Mouse (Mus musculus): Measurements from ENCODE around the gene Casz1. TPM values are rescaled to one million over a fixed set of nuclear protein-coding genes. Genes with fewer than 3 reads are reported as not detected.

Gene Casz1
- polyA plus RNA-seq, 1 experiment from 2014 or later, result 1.1 TPM

DNA sequence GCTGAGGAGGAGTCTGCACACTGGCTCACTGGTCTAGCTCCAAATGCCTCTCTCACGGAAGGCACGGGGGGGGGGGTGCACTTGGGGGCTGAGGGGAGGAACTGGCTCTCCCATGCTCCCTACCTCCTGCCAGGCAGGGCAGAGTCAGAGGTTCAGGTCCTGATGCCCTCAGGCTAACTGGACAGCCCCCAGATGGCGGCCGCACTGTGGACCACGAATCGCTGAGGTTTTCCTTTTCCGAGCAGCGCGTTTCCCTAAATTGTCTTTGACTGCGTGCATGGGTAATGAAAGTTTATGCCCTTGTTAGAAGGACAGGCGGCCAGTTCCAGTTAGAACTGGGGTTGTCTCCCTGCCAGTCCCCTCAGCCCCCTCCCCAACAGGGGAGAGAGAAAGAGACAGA is 116.4 kb downstream of the Casz1 start:
- Histone ChIP-seq H3K36me3 (no peaks in the 10 kb centered on the region), H3K4me1 (peaks cover 27% of the 10 kb centered on the region), H3K4me3 (no peak overlapping the region), H3K27me3 (peaks cover 9% of the 10 kb centered on the region), H3K9me3 (no peaks in the 10 kb centered on the region), H3K27ac (replicated peaks) (no peak overlapping the region), H3K4me2 (replicated peaks) (no peak overlapping the region), H3K9ac (replicated peaks) (no peak overlapping the region)
- ATAC-seq (replicated peaks), result no peak
- 60% methylated on average over 11 of the region's 11 CpGs for WGBS

DNA sequence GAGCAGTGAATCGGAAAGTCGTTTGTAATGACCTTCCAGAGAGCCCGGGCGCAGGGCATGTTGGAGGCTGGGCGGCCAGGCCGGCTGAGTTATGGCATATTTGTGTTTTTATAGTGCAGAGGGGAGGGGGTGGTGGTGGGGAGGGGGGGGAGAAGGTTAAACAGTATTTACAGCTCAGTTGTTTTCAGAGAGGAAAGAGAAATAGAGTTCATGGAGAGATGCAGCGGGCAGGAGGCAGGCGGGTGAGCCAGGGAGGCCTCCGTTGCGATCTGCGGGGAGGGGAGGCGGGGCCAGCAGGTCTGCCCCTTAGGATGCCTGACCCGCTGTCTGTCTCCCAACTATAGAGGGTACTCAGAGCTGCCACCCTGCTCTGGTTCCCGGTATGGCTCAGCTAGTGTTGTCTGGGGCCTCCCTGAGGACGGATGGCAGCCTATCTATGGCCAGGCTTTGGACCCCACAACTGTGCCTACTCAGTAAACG is 118.0 kb downstream of the Casz1 start:
- Histone ChIP-seq H3K36me3 (no peaks in the 10 kb centered on the region), H3K9me3 (no peaks in the 10 kb centered on the region), H3K4me3 (no peak overlapping the region), H3K9ac (replicated peaks) (no peak overlapping the region), H3K4me2 (replicated peaks) (peak overlapping the region; percentile 24), H3K4me1 (peaks cover 30% of the 10 kb centered on the region), H3K27ac (replicated peaks) (no peak overlapping the region), H3K27me3 (peaks cover 14% of the 10 kb centered on the region)
- 0 out of 2 replicates have a peak, but pooled peaks have one; percentile 36 for ATAC-seq (replicated peaks)
- WGBS, result 15% methylated on average over 16 of the region's 16 CpGs

DNA sequence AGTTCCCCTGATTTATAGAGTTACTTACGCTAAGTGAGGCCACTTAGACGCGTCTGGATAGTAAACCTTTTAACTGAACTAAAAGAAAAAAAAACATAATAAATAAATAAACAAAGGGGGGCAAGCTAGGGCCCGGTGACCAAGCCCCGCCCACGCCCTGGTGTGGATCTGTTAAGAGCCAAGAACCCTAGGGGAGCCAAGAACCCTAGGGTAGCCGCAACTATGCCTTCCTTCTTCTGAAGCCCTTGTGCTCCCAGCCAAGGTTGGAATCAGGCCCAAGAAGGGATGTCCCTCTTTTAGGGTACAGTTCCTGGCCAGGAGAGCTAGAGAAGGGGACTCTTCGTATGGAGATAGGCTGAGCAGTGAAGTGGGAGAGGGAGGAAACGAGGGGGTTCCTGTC is 119.2 kb downstream of the Casz1 start:
- H3K27me3 ChIP-seq, result peaks cover 14% of the 10 kb centered on the region
- WGBS, result 81% methylated on average over 9 of the region's 9 CpGs
- ATAC-seq (replicated peaks), result no peak

GRCm38 (mm10) chr4:148923976-148924375 is 119.7 kb downstream of the Casz1 start:
- 68% methylated on average over 8 of the region's 8 CpGs for WGBS
- Histone ChIP-seq H3K4me2 (replicated peaks) (no peak overlapping the region), H3K4me3 (no peak overlapping the region), H3K27ac (replicated peaks) (no peak overlapping the region), H3K4me1 (peaks cover 30% of the 10 kb centered on the region), H3K36me3 (no peaks in the 10 kb centered on the region), H3K27me3 (peaks cover 14% of the 10 kb centered on the region), H3K9me3 (no peaks in the 10 kb centered on the region), H3K9ac (replicated peaks) (no peak overlapping the region)
- no peak for ATAC-seq (replicated peaks)

More for the DNA sequence above, 119.2 kb downstream of the Casz1 start:
- H3K4me3 ChIP-seq, result no peak overlapping the region
- H3K27ac ChIP-seq (replicated peaks), result no peak overlapping the region
- no peaks in the 10 kb centered on the region for H3K36me3 ChIP-seq
- peaks cover 30% of the 10 kb centered on the region for H3K4me1 ChIP-seq
- H3K4me2 ChIP-seq (replicated peaks), result no peak overlapping the region
- no peak overlapping the region for H3K9ac ChIP-seq (replicated peaks)
- no peaks in the 10 kb centered on the region for H3K9me3 ChIP-seq

- no peak overlapping the region for H3K4me2 ChIP-seq (replicated peaks)
- no peaks in the 10 kb centered on the region for H3K36me3 ChIP-seq
- no peaks in the 10 kb centered on the region for H3K9me3 ChIP-seq
- no peak overlapping the region for H3K9ac ChIP-seq (replicated peaks)
- no peak overlapping the region for H3K4me3 ChIP-seq
- H3K4me1 ChIP-seq, result peaks cover 37% of the 10 kb centered on the region
- 38% methylated on average over 18 of the region's 18 CpGs for WGBS
- peaks cover 10% of the 10 kb centered on the region for H3K27me3 ChIP-seq
- H3K27ac ChIP-seq (replicated peaks), result no peak overlapping the region
- ATAC-seq (replicated peaks), result no peak
Measured at GRCm38 (mm10) chr4:148925589-148926359, 121.5 kb downstream of the Casz1 start.

GRCm38 (mm10) chr4:148926459-148926858 is 122.2 kb downstream of the Casz1 start:
- ATAC-seq (replicated peaks), result no peak
- 62% methylated on average over 8 of the region's 8 CpGs for WGBS
- Histone ChIP-seq H3K4me2 (replicated peaks) (no peak overlapping the region), H3K4me1 (peaks cover 32% of the 10 kb centered on the region), H3K27ac (replicated peaks) (no peak overlapping the region), H3K9ac (replicated peaks) (no peak overlapping the region), H3K9me3 (no peaks in the 10 kb centered on the region), H3K4me3 (no peak overlapping the region), H3K36me3 (no peaks in the 10 kb centered on the region), H3K27me3 (peaks cover 10% of the 10 kb centered on the region)

- H3K27ac ChIP-seq (replicated peaks), result no peak overlapping the region
- H3K27me3 ChIP-seq, result peaks cover 10% of the 10 kb centered on the region
- no peaks in the 10 kb centered on the region for H3K9me3 ChIP-seq
- no peaks in the 10 kb centered on the region for H3K36me3 ChIP-seq
- no peak overlapping the region for H3K4me3 ChIP-seq
- peaks cover 19% of the 10 kb centered on the region for H3K4me1 ChIP-seq
- WGBS, result 74% methylated on average over 9 of the region's 9 CpGs
- no peak for ATAC-seq (replicated peaks)
- no peak overlapping the region for H3K9ac ChIP-seq (replicated peaks)
- no peak overlapping the region for H3K4me2 ChIP-seq (replicated peaks)
Measured at GRCm38 (mm10) chr4:148928316-148928715, 124.1 kb downstream of the Casz1 start.

GRCm38 (mm10) chr4:148928876-148929275 is 124.6 kb downstream of the Casz1 start:
- Histone ChIP-seq H3K4me3 (no peak overlapping the region), H3K9ac (replicated peaks) (no peak overlapping the region), H3K27ac (replicated peaks) (no peak overlapping the region), H3K4me2 (replicated peaks) (no peak overlapping the region), H3K9me3 (no peaks in the 10 kb centered on the region), H3K36me3 (no peaks in the 10 kb centered on the region), H3K4me1 (peaks cover 19% of the 10 kb centered on the region), H3K27me3 (peaks cover 10% of the 10 kb centered on the region)
- ATAC-seq (replicated peaks), result no peak
- WGBS, result 89% methylated on average over 16 of the region's 16 CpGs

DNA sequence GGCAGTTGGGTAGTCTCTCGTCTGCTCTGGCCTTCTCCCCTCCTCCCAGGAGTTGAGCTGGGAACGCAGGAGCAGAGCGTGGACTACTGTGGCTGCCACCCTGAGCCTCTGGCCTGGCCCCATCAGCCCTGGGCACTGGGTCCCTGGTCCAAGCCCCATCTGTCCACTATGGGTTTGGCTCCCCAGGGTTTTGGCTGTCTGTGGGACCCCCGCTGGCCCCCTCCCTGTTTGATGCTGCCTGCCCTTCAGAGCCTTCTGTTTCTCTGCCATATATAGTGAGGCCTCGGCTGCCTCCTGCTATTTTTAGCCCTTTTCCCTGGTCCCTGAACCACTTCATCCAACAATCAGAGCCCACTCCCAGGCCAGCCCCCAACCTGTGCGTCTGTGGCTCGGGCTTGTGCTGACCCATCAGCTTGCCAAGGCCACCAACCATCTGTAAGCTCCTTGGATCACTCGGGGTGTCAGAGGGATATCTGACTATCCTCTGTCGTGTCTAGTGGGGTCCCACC is 126.5 kb downstream of the Casz1 start:
- Histone ChIP-seq H3K9ac (replicated peaks) (no peak overlapping the region), H3K4me2 (replicated peaks) (no peak overlapping the region), H3K4me1 (peaks cover 30% of the 10 kb centered on the region), H3K27ac (replicated peaks) (no peak overlapping the region), H3K36me3 (no peaks in the 10 kb centered on the region), H3K4me3 (no peak overlapping the region), H3K9me3 (no peaks in the 10 kb centered on the region), H3K27me3 (peaks cover 3% of the 10 kb centered on the region)
- WGBS, result 61% methylated on average over 9 of the region's 9 CpGs
- no peak for ATAC-seq (replicated peaks)

GRCm38 (mm10) chr4:148933109-148933508 is 128.9 kb downstream of the Casz1 start:
- Histone ChIP-seq H3K9me3 (no peaks in the 10 kb centered on the region), H3K4me2 (replicated peaks) (no peak overlapping the region), H3K4me1 (peaks cover 22% of the 10 kb centered on the region), H3K9ac (replicated peaks) (no peak overlapping the region), H3K27ac (replicated peaks) (no peak overlapping the region), H3K4me3 (no peak overlapping the region), H3K27me3 (no peaks in the 10 kb centered on the region), H3K36me3 (no peaks in the 10 kb centered on the region)
- no peak for ATAC-seq (replicated peaks)
- WGBS, result 90% methylated on average over 13 of the region's 13 CpGs

- ATAC-seq (replicated peaks), result peak; percentile 55
- no peaks in the 10 kb centered on the region for H3K36me3 ChIP-seq
- no peak overlapping the region for H3K4me2 ChIP-seq (replicated peaks)
- no peaks in the 10 kb centered on the region for H3K9me3 ChIP-seq
- H3K27ac ChIP-seq (replicated peaks), result no peak overlapping the region
- no peak overlapping the region for H3K4me3 ChIP-seq
- peaks cover 20% of the 10 kb centered on the region for H3K4me1 ChIP-seq
- 56% methylated on average over 13 of the region's 13 CpGs for WGBS
- no peaks in the 10 kb centered on the region for H3K27me3 ChIP-seq
- H3K9ac ChIP-seq (replicated peaks), result no peak overlapping the region
Measured at GRCm38 (mm10) chr4:148935211-148935610, 131.0 kb downstream of the Casz1 start.

- Histone ChIP-seq H3K9me3 (no peaks in the 10 kb centered on the region), H3K27ac (replicated peaks) (no peak overlapping the region), H3K27me3 (no peaks in the 10 kb centered on the region), H3K9ac (replicated peaks) (no peak overlapping the region), H3K36me3 (no peaks in the 10 kb centered on the region), H3K4me2 (replicated peaks) (no peak overlapping the region), H3K4me1 (peaks cover 22% of the 10 kb centered on the region), H3K4me3 (no peak overlapping the region)
- no peak for ATAC-seq (replicated peaks)
- WGBS, result 88% methylated on average over 12 of the region's 12 CpGs
Measured at GRCm38 (mm10) chr4:148936111-148936510, 131.9 kb downstream of the Casz1 start.
